Mouse (Mus musculus) lung, postnatal 25 days (tissue): Measurements from ENCODE around the gene Cd302.

Experiments used
- DNase-seq: peaks from one replicate; pipeline ENCODE4 v3.0.0; 2022; ENCODE audit warnings: low spot score

Cd302 gene

DNA sequence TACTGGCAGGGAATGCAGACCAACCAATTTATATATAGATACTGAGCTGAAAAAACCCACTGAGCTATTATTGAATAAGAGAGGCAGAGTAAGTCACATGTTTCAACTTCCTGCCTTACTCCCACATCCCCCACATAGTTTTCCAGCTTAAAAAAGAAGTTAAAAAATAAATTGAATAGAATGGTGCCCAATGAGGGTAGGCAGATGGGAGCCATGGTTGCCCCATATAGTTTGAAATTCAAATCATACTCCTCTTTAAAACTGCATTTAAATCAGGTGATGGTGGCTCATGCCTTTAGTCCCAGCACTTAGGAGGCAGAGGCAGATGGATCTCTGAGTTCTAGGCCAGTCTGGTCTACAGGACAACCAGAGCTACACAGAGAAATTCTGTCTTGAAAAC, 30.8 kb downstream of the Cd302 start:
- no peak for DNase-seq

DNA sequence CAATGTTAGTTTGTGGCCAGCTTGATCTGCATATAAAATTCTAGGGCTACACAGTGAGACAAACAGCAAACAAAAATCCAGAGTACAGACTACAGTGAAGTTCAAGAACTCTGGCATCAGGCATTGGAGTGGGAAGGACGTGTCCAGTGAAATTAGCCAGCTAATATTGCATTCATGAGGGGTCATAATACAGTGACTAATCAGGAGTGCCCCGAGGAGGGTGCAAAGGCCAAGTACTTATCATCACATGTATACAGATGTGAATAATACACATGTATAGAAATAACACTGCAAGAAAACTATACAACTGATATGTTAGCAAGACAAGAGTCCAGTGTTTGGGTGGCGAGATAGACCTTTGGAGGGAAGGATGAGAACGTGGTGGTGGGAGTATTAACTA, 31.5 kb downstream of the Cd302 start:
- no peak for DNase-seq

DNA sequence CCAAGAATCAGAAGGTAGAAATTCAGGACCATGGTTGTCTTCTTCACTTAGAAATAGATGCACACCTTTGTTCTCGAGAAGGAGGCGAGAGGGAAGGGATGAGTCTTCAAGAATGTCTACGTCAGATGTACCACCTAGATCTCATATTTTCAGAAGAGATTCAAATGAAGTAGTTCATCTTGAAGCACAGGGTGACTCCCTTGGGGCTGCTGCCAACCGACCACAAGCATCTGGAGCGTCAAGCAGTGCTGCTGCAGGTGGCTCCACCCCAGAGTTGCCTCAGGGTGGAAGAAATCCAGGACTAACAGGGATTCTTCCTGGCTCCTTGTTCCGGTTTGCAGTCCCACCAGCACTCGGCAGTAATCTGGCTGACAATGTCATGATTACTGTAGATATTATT, 49.8 kb downstream of the Cd302 start:
- DNase-seq, result no peak

DNA sequence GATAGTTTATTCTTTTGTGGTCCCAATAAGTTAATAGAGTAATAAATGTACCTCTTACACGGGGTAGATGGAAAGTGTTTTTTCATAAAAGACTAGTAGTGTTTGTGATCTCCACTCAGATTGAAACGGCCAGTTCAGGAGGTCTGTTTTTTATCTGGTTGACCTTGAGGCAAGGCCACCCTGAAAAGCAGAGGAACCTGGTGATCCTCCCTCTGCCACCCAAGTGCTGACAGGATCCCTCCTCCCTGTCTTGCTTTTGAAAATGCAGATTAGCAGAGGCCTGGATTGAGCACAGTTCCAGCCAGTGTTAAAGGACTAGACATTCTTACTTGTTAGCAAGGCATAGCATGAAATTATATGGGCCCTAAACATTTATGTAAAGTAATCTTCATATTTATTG, 51.1 kb downstream of the Cd302 start:
- no peak for DNase-seq

DNA sequence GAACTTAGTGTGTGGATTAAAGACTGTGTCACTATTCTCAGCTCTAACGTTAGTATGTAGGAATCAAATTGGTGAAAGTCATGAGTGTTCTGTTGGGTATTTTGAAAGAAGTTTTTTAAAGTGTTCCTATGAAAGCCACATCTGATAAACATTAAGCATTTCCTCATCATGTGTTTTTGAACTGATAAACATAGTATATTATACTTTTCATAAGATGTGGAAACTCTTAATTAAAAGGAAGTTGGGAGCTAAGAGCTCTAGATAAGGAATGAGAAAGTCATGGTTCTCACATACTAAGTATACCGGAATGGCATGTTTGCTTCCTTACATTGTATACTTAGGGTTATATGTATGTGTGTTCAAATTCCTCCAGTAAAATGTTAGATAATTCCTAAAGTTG, 53.9 kb downstream of the Cd302 start:
- no peak for DNase-seq

DNA sequence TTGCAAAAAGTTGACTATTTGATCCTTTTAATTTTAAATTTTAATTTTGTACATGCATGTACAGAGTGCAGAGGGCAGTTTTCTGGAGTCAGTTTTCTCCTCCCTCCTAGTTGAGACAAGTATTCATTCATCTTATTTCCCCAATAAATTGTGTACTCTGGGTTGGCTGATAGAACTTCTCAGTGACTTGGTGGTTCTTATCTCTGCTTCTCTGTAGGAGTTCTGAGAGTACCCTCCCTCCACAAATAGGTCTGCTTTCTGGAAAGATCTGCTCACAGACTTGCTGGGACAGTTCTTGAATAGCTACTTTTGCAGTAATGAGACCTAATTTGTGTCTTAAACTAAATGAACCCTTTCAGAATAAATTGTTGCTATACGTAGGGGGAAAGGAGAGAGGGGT, 55.8 kb downstream of the Cd302 start:
- no peak for DNase-seq

DNA sequence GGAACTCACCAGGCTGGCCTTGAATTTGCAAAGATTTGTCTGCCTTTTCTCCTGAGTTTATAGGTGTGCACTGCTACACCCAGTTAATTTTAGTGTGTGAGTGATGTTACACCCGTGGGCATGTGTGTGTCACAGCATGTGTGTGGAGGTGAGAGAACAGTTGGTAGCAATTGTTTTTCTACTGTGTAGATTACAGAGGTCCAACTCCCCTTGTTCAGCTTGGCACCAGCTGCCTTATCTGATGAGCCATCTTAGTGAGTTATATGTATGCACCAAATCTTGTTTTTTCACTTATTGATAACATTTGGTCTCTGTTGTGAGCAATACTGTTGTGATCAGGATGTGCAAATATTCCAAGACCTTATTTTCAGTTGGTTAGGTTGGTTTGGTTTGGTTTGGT, 60.8 kb downstream of the Cd302 start:
- no peak for DNase-seq

DNA sequence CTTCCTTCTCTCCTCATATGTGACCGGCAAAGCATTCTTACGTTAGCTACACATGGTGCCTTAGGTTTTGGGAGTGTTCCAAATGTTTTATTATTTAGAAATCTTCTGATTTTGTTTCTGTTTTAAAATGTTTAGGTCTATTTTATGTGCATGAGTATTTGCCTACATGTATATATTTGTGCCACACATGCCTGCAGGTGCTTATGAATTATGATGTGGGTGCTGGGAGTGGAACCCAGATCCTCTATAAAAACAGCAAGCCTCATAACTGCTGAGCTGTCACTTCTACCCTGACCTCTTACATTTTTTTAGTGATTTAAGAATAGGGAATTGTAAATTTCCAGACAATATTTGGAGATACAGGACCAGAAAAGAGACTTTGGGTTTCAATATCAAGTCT, 62.3 kb downstream of the Cd302 start:
- no peak for DNase-seq

DNA sequence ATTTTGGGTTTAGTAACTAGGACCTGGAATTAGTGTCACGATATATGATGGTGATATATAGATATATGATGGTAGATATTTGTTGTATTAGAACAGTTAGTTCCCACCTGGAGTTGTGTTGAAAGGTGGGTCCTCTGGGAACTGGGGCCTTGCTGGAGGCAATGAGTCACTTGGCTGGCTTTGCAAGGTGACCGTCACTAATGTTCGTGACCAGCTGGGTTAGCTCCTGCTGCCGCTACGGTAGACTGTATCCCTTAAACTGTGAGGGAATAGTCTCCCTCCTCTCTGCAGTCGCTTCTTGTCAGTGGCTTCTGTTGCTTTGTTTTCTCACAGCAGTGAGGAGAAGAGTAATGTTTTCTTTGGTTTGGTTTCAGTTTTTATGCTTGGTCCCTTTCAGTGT, 63.1 kb downstream of the Cd302 start:
- DNase-seq, result no peak

DNA sequence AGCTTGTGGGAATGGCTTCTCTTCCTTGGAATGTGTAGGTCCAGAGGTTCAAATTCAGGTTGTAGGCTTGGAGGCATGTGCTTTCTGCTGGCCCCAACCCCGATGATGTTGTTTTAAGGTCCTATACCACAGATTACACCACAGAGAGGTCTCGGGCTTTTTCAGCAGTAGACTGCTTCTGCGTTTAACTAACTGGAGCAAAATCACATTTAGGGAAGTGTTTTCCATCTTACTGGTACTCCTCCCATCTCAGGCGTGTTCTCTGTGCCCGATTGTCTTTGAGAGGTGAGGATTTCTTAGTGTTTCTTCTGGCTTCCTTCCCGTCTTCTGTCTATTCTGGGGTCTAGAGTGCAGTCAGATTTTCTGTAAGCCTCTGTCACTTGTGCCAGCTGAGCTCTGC, 66.7 kb downstream of the Cd302 start:
- no peak for DNase-seq

DNA sequence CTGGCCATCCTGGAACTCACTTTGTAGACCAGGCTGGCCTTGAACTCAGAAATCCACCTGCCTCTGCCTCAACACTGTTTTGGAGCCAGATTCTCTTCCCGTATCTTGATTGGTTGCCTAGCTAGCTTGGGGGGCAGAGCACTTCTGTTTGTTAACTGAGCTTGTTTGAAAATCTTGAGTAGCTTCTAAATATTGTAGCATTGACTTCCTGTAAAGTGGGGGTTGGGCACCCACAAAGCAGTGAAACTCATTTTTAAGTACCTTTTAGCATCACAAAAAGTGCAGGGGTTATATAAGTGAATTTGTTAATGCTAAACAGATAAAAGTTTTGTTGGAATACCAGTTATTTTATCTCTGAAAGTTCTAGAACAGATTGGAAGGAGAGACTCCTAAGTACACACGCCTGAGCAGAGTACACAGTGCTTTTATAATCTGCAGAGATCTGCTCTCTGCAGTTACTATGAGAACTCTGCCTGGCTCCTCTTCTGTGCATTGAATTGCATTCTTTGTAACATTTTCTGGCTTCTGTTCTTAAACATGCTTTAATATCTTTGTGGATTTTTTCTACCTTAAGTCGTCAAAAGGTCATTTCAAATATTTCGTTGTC, 67.6 kb downstream of the Cd302 start:
- DNase-seq, result no peak

DNA sequence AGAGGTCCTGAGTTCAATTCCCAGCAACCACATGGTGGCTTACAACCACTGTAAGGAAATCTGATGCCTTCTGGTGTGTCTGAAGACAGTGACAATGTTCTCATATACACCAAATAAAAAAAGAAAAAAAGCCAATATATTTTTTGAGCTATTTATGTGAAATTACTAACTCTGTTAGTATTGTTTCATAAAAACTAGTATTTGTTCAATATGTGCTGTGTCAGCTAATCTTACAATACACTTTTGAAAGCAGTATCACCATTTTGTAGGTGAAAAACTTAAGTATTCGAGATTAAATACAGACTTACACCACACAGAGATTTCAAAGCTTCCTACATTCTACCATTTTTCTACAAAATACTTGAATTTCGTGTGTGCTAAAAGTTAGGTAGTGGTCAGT, 69.6 kb downstream of the Cd302 start:
- DNase-seq, result no peak

DNA sequence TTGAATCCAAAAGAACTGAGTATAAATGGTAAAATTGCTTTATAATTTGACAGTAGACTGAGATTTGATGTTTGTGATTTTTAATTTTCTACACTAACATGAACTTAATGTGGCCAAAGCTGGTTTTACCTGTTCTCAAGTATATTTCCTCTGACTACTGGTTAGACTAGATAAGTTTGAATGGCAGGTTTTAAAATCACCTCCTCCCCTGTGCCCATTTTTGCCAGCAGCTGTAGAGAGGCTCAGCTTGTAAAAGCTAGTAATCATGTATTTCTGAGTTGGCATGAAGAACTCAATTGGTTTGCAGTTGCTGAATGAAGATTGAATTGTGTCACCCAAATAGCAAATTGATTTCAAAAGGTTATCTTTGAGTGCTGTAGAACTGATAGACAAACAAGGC, 71.8 kb downstream of the Cd302 start:
- DNase-seq, result no peak

DNA sequence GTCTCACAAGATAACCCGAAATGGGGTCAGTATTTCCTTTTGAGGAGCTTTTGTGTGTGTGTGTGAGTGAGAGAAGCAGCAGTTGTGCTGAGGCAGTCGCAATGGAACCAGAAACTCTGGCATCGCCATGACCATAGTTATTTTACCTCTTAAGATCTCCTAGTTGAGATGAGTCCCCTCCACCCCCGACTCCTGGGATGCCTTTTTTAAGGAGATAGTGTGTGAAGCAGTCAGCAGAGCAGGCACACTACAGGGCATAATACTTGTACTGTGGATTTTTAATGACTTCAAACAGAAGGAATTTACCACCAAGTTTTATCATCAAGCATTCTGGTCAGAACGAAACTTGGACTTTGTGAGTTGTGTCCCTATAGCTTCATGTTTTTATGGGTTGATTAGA, 73.5 kb downstream of the Cd302 start:
- no peak for DNase-seq

DNA sequence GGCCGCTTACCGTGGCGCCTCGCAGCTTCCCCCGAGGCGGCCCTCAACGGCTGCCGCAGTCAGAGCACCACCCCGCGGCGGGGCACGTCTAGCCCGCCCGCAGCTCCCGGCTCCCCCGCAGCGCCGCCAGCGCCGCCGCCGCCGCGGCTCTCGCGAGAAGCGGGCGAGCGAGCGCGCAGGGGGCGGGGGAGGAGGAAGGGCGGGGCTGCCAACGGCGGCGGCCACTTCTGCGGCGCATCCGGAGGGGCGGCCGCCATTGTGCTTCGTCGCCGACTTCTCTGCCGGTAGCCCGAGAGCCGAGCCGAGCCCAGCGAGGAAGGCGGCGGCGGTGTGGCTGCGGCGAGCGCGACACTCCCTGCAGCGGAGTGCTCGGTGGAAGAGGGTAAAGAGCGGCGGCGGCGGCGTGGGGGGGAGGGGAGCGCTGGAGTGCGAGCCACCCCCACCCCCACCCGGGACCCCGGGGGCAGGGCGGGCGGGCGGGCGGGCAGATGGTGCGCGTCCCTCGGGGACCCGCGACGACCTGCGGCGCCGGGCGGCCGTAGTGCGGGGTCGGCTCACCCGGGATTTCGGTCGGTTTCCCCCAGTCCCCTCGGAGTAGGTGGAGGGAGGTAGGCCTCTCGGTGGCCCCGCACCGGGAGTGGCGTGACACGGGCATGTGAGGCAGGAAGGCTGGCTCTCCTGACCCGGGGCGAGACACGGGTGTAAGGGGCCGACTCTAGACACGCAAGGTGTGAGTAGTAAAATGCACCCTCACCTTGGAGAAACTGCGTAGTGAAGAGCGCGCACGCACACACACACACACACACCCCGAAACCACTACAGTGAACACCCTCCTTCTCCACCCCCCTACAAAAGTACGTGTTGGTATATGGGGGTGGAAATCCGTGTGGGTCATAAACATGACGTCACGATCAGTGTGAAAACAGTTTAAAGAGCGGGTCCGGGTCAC, 74.3 kb downstream of the Cd302 start, which contains the start of the genes Baz2b and March7:
Gene Baz2b (minus strand): TSS at position 137 of the 949 bp plus-strand sequence.
Gene March7 (plus strand): TSS at position 185 of the 949 bp plus-strand sequence.
- peak; percentile 85 for DNase-seq

DNA sequence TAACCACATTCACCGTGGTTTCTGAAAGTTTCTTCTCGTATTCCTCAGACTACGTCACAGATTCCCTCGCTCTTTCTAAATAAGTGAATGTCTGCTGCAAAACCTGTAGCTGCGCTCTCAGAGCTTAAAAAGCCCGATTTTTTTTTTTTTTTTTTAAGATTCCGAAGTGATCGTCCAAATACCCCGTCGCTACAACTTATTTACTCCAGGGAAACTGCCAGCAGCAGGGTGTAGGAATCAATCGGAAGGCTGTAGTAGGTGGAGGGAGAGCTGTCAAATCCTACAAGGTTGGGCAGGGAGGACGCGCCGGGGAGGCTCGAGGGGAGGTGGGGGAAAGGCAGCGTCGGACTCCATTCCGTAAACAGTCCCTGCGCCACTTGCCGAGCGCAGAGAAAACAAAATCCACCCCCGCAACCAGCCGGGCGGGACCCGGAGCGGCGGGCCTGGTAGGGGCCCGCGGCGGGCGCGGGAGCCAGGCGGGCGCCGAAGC, 75.1 kb downstream of the Cd302 start:
- peak; percentile 28 for DNase-seq

DNA sequence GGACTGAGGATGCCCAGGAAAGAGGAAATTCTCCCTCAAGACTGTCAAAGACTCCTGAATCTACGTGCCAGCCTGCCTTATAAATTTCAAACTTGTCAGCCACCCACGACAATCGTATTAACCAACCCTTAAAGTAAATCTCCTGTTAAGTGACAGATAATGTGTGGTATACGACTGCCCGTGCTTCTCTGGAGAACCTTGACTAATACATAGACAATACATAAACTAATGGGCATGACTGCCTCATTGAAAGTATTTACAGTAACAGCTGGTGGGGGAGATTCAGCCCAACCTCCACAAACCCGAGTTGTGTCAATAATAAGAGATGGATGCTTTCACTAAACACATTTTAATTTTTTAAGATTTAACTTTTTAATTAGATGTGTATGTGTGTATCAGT, 78.5 kb downstream of the Cd302 start:
- no peak for DNase-seq

DNA sequence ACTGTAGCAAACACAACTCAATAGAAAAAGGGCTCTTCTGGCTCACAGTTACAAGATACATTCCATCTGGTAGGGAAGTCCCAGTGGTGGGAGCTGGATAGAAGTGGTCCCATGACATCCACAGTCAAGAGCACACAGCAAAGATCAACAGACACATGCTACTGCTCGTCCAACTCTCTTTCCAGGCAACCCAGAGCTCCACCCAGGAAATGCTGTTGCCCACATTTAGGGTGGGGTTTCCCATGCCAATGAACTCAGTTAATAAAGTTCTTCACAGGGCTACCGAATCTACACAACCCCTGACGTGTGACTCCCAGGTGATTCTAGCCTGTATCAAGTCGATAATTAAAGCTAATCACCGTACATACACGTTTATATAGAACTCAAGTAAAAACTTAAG, 80.1 kb downstream of the Cd302 start:
- DNase-seq, result no peak

DNA sequence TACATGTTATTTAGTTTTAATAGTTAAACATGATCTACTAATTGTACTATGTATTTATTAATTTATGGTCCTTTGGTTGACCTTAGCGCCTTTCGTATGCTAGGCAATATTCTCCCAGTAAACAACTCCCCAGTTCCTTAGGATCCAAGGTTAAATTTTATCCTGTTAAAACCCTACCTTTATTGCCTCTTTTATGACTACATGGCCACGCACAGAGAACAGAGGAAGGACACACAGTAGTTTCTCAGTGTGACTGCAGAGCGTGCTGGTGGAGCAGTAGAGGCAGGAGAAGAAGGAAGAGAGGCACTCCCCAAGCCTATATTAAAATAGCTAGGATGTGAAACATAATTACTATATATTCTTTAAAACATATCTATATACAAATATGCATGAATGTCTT, 80.6 kb downstream of the Cd302 start:
- no peak for DNase-seq

DNA sequence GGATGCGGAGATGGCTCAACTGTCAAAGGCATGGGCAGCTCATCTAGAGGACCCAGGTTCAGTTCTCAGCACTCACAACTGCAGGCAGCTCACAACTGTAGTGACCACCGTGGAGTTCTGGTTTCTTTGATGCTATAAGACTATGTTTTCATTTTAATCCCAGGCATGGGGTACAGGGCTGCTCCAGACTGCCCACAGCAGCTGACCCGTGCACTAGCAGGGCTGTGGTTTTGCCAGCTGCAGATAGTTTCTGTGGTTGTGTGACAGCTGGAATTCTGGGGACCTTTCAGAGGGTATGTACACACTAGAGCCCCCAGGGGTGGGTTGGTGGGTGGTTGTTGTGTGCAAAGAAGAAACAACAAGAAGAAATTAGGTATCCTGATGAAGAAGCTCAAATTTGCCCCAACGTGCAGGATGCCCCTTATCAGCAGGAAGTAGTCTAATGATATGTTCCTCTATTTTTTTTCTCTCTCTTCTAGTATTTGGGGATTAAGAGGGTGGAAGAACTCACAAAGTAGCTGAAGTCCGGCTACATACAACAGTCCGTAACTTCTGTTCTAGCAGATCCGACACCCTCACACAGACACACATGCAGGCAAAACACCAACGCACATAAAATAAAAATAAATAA, 81.3 kb downstream of the Cd302 start:
- no peak for DNase-seq
